Mouse (Mus musculus) embryonic facial prominence, embryonic 12.5 days (tissue): ENCODE measurements at regions not wholly inside any gene's neighbourhood (a gene's known extent, or its start where the extent isn't known, plus 50 kb on each side); places are given as distances from the start of the nearest gene placed in this dataset.

Experiments
- ATAC-seq: fragments of 200-750 bp; cut with Nextera tagmentation; 2 replicates; pipeline ENCODE4 v1.8.0; 2017; ENCODE audit not compliant: insufficient number of reproducible peaks, insufficient read depth, low FRiP score, low TSS enrichment
- H3K27ac ChIP-seq: fragments of 300-500 bp; sonication (generic); 2 replicates; pipeline ENCODE4 v1.5.1; 2016; ENCODE audit warnings: mild to moderate bottlenecking
- H3K27me3 ChIP-seq: fragments of 300-500 bp; sonication (generic); 2 replicates; pipeline ENCODE4 v1.6.1; 2016; ENCODE audit warnings: mild to moderate bottlenecking, moderate library complexity
- H3K36me3 ChIP-seq: fragments of 300-500 bp; sonication (generic); 2 replicates; pipeline ENCODE4 v1.6.1; 2016; ENCODE audit warnings: mild to moderate bottlenecking
- H3K4me1 ChIP-seq: fragments of 300-500 bp; sonication (generic); 2 replicates; pipeline ENCODE4 v1.6.1; 2016
- H3K4me2 ChIP-seq: fragments of 300-500 bp; sonication (generic); replicated peaks from 2 replicates; pipeline ENCODE4 v1.6.1; 2016; ENCODE audit warnings: mild to moderate bottlenecking, moderate library complexity
- H3K4me3 ChIP-seq: fragments of 300-500 bp; sonication (generic); 2 replicates; pipeline ENCODE4 v1.5.1; 2016; ENCODE audit warnings: mild to moderate bottlenecking
- H3K9ac ChIP-seq: fragments of 300-500 bp; sonication (generic); 2 replicates; pipeline ENCODE4 v1.6.1; 2016; ENCODE audit warnings: mild to moderate bottlenecking, moderate library complexity
- H3K9me3 ChIP-seq: fragments of 300-500 bp; sonication (generic); 2 replicates; pipeline ENCODE4 v1.6.1; 2016; ENCODE audit warnings: mild to moderate bottlenecking, moderate library complexity
- WGBS: fragments of 180-500 bp; shearing (Covaris S2); methylation state at CpG from one replicate; pipeline ENCODE4 v1.1.7; 2016; 5-methylcytosine and 5-hydroxymethylcytosine counted together

- WGBS: 62% methylated on average over 8 of the region's 8 CpGs
- Histone ChIP-seq H3K27ac (no peak overlapping the region), H3K27me3 (no peaks in the 10 kb centered on the region), H3K4me3 (no peak overlapping the region), H3K9me3 (no peaks in the 10 kb centered on the region), H3K9ac (no peak overlapping the region), H3K4me2 (no peak overlapping the region), H3K36me3 (no peaks in the 10 kb centered on the region), H3K4me1 (no peaks in the 10 kb centered on the region)
- no peak for ATAC-seq
These were observed 371.0 kb downstream of the Pros1 start for GRCm38 (mm10) chr16:63225097-63225496.

- no peak overlapping the region for H3K27ac ChIP-seq
- no peaks in the 10 kb centered on the region for H3K27me3 ChIP-seq
- no peak for ATAC-seq
- WGBS: 29% methylated on average over 1 of the region's 1 CpGs
- H3K4me1 ChIP-seq: no peaks in the 10 kb centered on the region
- no peaks in the 10 kb centered on the region for H3K9me3 ChIP-seq
- no peak overlapping the region for H3K9ac ChIP-seq
- no peaks in the 10 kb centered on the region for H3K36me3 ChIP-seq
- H3K4me3 ChIP-seq: no peak overlapping the region
- no peak overlapping the region for H3K4me2 ChIP-seq
These were observed 375.0 kb downstream of the Pros1 start for GRCm38 (mm10) chr16:63229135-63229534.

GRCm38 (mm10) chr16:63229567-63229966 is 375.5 kb downstream of the Pros1 start:
- 80% methylated on average over 3 of the region's 3 CpGs for WGBS
- Histone ChIP-seq H3K4me1 (no peaks in the 10 kb centered on the region), H3K9ac (no peak overlapping the region), H3K4me2 (no peak overlapping the region), H3K4me3 (no peak overlapping the region), H3K27me3 (no peaks in the 10 kb centered on the region), H3K9me3 (no peaks in the 10 kb centered on the region), H3K36me3 (no peaks in the 10 kb centered on the region), H3K27ac (no peak overlapping the region)
- no peak for ATAC-seq

GRCm38 (mm10) chr16:63270173-63270572 is 416.1 kb downstream of the Pros1 start:
- Histone ChIP-seq H3K4me3 (no peak overlapping the region), H3K27me3 (no peaks in the 10 kb centered on the region), H3K4me1 (peaks cover 7% of the 10 kb centered on the region; the same call in 1 of the 2 replicates), H3K4me2 (no peak overlapping the region), H3K9ac (no peak overlapping the region), H3K9me3 (no peaks in the 10 kb centered on the region), H3K36me3 (no peaks in the 10 kb centered on the region), H3K27ac (no peak overlapping the region)
- 21% methylated on average over 5 of the region's 5 CpGs for WGBS
- no peak for ATAC-seq

GRCm38 (mm10) chr16:63277556-63277955 is 423.4 kb downstream of the Pros1 start:
- ATAC-seq: no peak
- Histone ChIP-seq H3K4me1 (0 out of 2 replicates have a peak, but pooled peaks cover 5% of the 10 kb centered on the region), H3K9ac (no peak overlapping the region), H3K27ac (no peak overlapping the region), H3K36me3 (no peaks in the 10 kb centered on the region), H3K9me3 (no peaks in the 10 kb centered on the region), H3K4me3 (no peak overlapping the region), H3K4me2 (no peak overlapping the region), H3K27me3 (no peaks in the 10 kb centered on the region)
- WGBS: 71% methylated on average over 1 of the region's 1 CpGs

- 49% methylated on average over 2 of the region's 2 CpGs for WGBS
- H3K27me3 ChIP-seq: no peaks in the 10 kb centered on the region
- no peaks in the 10 kb centered on the region for H3K9me3 ChIP-seq
- H3K36me3 ChIP-seq: no peaks in the 10 kb centered on the region
- no peak overlapping the region for H3K4me3 ChIP-seq
- 0 out of 2 replicates have a peak, but pooled peaks cover 5% of the 10 kb centered on the region for H3K4me1 ChIP-seq
- no peak overlapping the region for H3K9ac ChIP-seq
- H3K27ac ChIP-seq: no peak overlapping the region
- ATAC-seq: no peak
- H3K4me2 ChIP-seq: no peak overlapping the region
These were observed 424.2 kb downstream of the Pros1 start for GRCm38 (mm10) chr16:63278259-63278697.

- Histone ChIP-seq H3K9me3 (no peaks in the 10 kb centered on the region), H3K4me3 (no peak overlapping the region), H3K27me3 (no peaks in the 10 kb centered on the region), H3K36me3 (no peaks in the 10 kb centered on the region), H3K27ac (no peak overlapping the region), H3K4me1 (peaks cover 4% of the 10 kb centered on the region; the same call in 1 of the 2 replicates), H3K9ac (no peak overlapping the region), H3K4me2 (no peak overlapping the region)
- whole genome bisulfite sequencing: 30% methylated on average over 7 of the region's 7 CpGs
- ATAC-seq: peak; percentile 74; the same call in 1 of the 2 replicates
These were observed 433.5 kb downstream of the Pros1 start for GRCm38 (mm10) chr16:63287655-63288054.

GRCm38 (mm10) chr16:63311676-63312075 is 457.6 kb downstream of the Pros1 start:
- Histone ChIP-seq H3K4me1 (no peaks in the 10 kb centered on the region), H3K27me3 (no peaks in the 10 kb centered on the region), H3K9ac (no peak overlapping the region), H3K4me2 (no peak overlapping the region), H3K4me3 (no peak overlapping the region), H3K36me3 (no peaks in the 10 kb centered on the region), H3K27ac (no peak overlapping the region), H3K9me3 (no peaks in the 10 kb centered on the region)
- WGBS: 84% methylated on average over 1 of the region's 1 CpGs
- no peak for ATAC-seq

GRCm38 (mm10) chr16:63313544-63313943 is 459.4 kb downstream of the Pros1 start:
- Histone ChIP-seq H3K9me3 (no peaks in the 10 kb centered on the region), H3K36me3 (no peaks in the 10 kb centered on the region), H3K9ac (no peak overlapping the region), H3K27ac (no peak overlapping the region), H3K4me3 (no peak overlapping the region), H3K4me1 (no peaks in the 10 kb centered on the region), H3K27me3 (no peaks in the 10 kb centered on the region), H3K4me2 (no peak overlapping the region)
- no peak for ATAC-seq
- WGBS: 90% methylated on average over 1 of the region's 1 CpGs

- ATAC-seq: no peak
- no peak overlapping the region for H3K9ac ChIP-seq
- WGBS: 64% methylated on average over 5 of the region's 5 CpGs
- H3K27me3 ChIP-seq: no peaks in the 10 kb centered on the region
- no peaks in the 10 kb centered on the region for H3K36me3 ChIP-seq
- no peak overlapping the region for H3K4me3 ChIP-seq
- H3K27ac ChIP-seq: no peak overlapping the region
- H3K9me3 ChIP-seq: no peaks in the 10 kb centered on the region
- no peaks in the 10 kb centered on the region for H3K4me1 ChIP-seq
- no peak overlapping the region for H3K4me2 ChIP-seq
These were observed 465.5 kb downstream of the Pros1 start for GRCm38 (mm10) chr16:63319602-63320001.

GRCm38 (mm10) chr16:63351511-63352125 is 497.5 kb downstream of the Pros1 start:
- no peak overlapping the region for H3K27ac ChIP-seq
- H3K27me3 ChIP-seq: no peaks in the 10 kb centered on the region
- H3K9ac ChIP-seq: no peak overlapping the region
- no peak overlapping the region for H3K4me2 ChIP-seq
- H3K36me3 ChIP-seq: no peaks in the 10 kb centered on the region
- no peaks in the 10 kb centered on the region for H3K4me1 ChIP-seq
- H3K4me3 ChIP-seq: no peak overlapping the region
- no peak for ATAC-seq
- 65% methylated on average over 6 of the region's 6 CpGs for WGBS
- no peaks in the 10 kb centered on the region for H3K9me3 ChIP-seq

GRCm38 (mm10) chr16:63369868-63370267 is 494.1 kb downstream of the Epha3 start:
- Histone ChIP-seq H3K27me3 (no peaks in the 10 kb centered on the region), H3K4me3 (no peak overlapping the region), H3K9ac (no peak overlapping the region), H3K36me3 (no peaks in the 10 kb centered on the region), H3K27ac (no peak overlapping the region), H3K4me1 (no peaks in the 10 kb centered on the region), H3K9me3 (no peaks in the 10 kb centered on the region), H3K4me2 (no peak overlapping the region)
- no peak for ATAC-seq
- WGBS: 90% methylated on average over 5 of the region's 5 CpGs
